Mouse (Mus musculus) bone marrow macrophage, adult 2 months (primary cell): ENCODE measurements around the gene Pck1. TPM values are rescaled to one million over a fixed set of nuclear protein-coding genes. Genes with fewer than 3 reads are reported as not detected.

ENCODE experiments used
- H3K27ac ChIP-seq: 2 replicates; pipeline ENCODE4 v1.5.1; 2012; ENCODE audit warnings: low read depth, low read length; ENCODE audit not compliant: insufficient read depth
- H3K4me1 ChIP-seq: 2 replicates; pipeline ENCODE4 v1.6.1; 2012; ENCODE audit warnings: low read length; ENCODE audit not compliant: control insufficient read depth, insufficient read depth
- H3K4me3 ChIP-seq: 2 replicates; pipeline ENCODE4 v1.5.1; 2012; ENCODE audit warnings: mild to moderate bottlenecking, low read length, moderate library complexity; ENCODE audit not compliant: insufficient read depth
- CTCF ChIP-seq: IDR thresholded peaks from 2 replicates; pipeline ENCODE4 v1.5.1; 2012; ENCODE audit warnings: low read depth, mild to moderate bottlenecking, low read length, moderate library complexity
- POLR2A ChIP-seq: IDR thresholded peaks from 2 replicates; pipeline ENCODE4 v1.6.1; 2012; ENCODE audit warnings: mild to moderate bottlenecking, low read depth, low read length, borderline replicate concordance
- polyA plus RNA-seq: library from polyadenylated mRNA; stranded (reverse); fragments of >200 nt; gene quantifications from 2 replicates; pipeline ENCODE4 v1.2.4, GENCODE M21; 2012; ENCODE audit not compliant: missing spikeins, insufficient read depth, insufficient read length

Pck1 gene
- polyA plus RNA-seq, 1 experiment, result 0.58 TPM

DNA sequence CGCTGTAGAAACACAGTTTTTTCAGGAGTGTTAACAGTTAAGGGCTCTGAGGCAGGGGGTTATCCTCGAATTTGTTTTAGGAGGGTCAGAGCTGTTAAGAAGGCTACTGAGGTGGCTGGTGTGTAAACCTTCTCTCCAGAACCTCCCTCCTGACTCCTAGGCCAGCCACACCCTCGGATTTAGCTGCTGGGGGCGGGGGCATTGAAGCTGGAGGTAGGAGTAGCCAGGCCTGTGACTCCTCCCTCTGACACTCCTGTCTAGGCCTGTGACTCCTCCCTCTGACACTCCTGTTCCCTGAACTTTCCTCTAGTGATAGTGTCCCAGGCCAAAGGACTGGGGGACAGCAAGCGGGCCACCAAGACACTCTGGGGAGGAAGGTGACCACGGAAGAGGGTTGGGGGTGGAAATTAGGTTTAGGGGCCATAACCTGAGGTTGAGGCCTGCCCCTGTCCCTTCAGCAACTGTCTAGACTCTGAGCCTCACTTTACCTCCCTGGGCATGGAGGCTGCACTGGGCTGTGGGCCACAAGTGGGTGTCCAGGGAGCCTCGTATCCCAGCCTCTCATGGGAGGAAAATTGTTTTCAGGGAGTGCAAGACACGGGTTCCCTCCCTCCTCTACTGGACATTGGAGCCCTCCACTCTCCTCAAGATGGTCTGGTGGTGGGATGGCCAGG is 34.5 kb downstream of the Pck1 start:
- no peak overlapping the region for H3K27ac ChIP-seq

DNA sequence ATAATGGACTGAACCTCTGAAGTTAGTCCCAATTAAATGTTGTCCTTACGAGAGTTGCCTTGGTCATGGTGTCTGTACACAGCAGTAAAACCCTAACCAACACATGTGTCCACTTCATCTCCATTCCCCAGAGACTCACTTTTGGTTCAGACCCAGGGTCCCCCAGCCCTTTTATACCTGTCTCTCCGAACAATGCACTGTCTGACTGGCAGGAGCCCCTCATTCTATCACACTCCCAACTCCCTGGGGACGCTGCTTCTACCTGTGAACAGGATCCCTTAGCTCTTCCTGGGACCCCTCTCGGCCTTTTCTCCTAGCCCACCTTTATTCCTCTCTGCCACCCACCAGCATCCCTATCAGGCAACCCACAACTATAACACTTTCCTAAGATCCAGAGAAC is 41.9 kb downstream of the Pck1 start:
- TF ChIP-seq POLR2A (no peak), CTCF (no peak)
- Histone ChIP-seq H3K27ac (no peak overlapping the region), H3K4me1 (no peaks in the 10 kb centered on the region)

More for the DNA sequence above, 34.5 kb downstream of the Pck1 start:
- Histone ChIP-seq H3K4me3 (no peak overlapping the region), H3K4me1 (no peaks in the 10 kb centered on the region)
- TF ChIP-seq CTCF (no peak), POLR2A (no peak)

DNA sequence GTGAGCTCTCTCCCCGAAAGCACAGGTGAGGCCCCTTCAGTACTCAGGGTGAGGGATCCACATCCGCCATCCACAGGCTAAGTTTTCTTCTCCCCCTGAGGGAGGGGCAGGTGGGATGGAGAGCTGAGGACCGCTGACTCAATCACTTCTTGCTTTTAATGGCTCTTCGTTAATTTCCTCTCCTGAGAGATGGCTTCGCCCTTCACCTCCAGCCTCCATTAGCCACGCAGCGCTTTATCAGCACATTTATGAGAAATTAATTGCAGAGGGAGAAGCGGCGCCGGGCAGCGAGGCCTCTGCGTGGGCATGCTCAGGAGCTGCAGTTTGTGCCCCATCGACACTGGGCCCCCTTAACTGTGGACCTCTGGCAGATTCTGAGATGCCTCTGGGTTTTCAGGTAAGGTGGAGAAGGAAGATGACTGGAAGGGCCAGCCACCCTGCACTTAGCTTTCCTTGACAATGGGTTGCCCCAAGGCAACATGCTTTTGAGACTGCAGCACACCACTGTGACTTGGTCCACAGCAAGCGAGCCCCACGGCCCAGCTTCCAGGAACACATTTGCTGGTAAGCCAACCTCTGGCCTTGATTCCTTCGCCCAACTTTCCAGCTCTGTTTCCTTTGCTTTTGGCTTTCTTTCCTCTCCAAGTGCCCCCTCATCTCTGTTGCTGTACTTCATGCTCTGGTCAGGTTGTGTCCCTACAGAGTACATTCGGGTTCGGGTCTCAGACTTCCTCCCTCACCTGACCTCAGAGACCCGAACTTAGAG is 50.3 kb downstream of the Pck1 start:
- TF ChIP-seq CTCF (no peak), POLR2A (no peak)
- no peaks in the 10 kb centered on the region for H3K4me1 ChIP-seq
- no peak overlapping the region for H3K4me3 ChIP-seq
- H3K27ac ChIP-seq, result no peak overlapping the region

More for the DNA sequence above, 41.9 kb downstream of the Pck1 start:
- no peak overlapping the region for H3K4me3 ChIP-seq

DNA sequence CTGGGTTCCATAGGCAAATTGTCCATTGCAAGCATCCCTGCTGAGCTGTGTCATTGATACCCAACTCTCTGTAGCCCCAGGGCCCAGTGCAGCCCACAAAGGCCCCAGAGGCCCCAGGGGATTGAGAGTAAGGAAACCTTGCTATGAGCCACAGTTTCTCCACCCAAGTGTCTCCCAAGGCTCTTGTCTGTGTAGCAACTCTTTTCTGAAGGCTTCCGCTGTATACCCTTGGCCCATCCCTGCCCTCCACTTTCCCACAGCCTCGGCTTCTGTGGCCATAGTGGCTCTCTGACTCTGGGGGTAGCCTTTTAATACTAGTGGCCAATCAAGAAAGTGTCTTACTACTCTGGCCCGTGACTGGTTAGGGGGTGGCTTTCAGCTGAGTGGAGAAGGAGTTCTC is 50.9 kb downstream of the Pck1 start:
- H3K4me1 ChIP-seq, result no peaks in the 10 kb centered on the region
- no peak for TF ChIP-seq POLR2A
- no peak for TF ChIP-seq CTCF
- no peak overlapping the region for H3K4me3 ChIP-seq

DNA sequence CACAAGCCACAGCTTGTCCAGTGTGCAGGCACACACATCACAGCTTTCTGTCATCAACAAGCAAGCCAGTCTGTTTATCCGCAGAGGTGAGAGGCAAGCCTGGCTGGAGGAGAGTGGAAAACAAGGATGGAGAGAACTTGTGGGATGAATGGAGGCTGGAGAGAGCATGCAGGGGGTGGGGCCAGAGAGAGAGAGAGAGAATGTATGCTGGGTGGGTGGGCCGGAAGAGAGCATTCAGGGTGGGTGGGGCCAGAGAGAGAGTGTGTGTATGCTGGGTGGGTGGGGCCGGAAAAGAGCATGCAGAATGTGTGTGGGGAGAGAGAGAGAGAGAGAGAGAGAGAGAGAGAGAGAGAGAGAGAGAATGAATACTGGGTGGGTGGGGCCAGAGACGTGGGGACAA is 51.8 kb downstream of the Pck1 start:
- Histone ChIP-seq H3K4me1 (no peaks in the 10 kb centered on the region), H3K4me3 (no peak overlapping the region), H3K27ac (no peak overlapping the region)
- TF ChIP-seq POLR2A (no peak), CTCF (no peak)

More for the DNA sequence above, 50.9 kb downstream of the Pck1 start:
- no peak overlapping the region for H3K27ac ChIP-seq

DNA sequence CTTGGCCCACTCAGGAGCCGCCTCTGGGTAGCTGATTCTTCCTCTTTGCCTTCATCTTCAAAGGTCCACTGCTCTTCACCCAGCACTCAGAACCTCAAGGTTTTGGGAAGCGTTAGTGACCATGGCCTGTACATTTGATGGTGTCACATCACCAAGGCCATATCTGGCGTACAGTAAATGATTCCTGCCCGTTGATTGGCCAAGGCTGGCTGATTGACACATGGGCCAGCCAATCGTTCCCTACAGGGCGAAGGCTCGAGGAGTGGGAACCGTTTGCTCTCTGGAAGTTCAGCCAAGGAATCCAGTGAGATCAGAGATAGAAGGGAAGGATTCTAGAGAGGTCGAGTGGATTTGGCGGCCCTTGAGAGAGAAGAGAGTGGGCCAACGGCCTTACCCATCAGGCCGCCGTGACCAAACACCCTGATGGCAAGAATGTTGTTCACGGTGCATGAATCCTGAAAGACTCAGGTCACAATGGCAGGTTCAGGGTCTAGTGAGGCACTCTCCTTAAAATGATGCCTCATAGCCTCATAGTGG is 52.8 kb downstream of the Pck1 start:
- no peaks in the 10 kb centered on the region for H3K4me1 ChIP-seq
- TF ChIP-seq CTCF (no peak), POLR2A (no peak)

DNA sequence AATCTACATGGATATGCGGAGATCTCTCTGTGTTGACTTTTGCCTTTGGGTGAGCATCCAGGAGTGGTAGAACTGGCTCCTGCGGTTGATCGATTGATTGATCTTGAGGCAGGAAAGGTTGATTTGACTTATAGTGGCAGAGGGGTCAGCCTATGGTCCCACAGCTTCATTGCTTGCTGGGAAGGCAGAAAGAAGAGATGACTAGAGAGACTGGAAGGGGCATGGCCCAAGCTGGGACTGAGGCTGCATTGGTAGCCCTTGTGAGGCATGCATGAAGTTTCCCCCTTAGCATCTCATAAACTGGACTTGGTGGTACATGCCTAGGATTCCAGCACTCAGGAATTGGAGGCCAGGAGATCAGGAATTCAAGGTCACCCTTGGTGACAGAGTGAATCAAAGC is 54.2 kb downstream of the Pck1 start:
- TF ChIP-seq POLR2A (no peak), CTCF (no peak)
- Histone ChIP-seq H3K4me3 (no peak overlapping the region), H3K4me1 (no peaks in the 10 kb centered on the region), H3K27ac (no peak overlapping the region)

More for the DNA sequence above, 52.8 kb downstream of the Pck1 start:
- H3K4me3 ChIP-seq, result no peak overlapping the region
- no peak overlapping the region for H3K27ac ChIP-seq

Other genes with a start within 250 kb of the Pck1 start
- gene Bmp7, start 212.7 kb upstream of the Pck1 start, polyA plus RNA-seq, result not detected in 2 replicates
- not detected in 2 replicates for gene Spo11, start 175.3 kb upstream of the Pck1 start, polyA plus RNA-seq
- 28.4 and 30.4 TPM in 2 replicates for gene Rae1, start 152.9 kb upstream of the Pck1 start, polyA plus RNA-seq
- gene Rbm38, start 132.6 kb upstream of the Pck1 start, polyA plus RNA-seq, result 14.6 and 16.3 TPM in 2 replicates
- not detected in 2 replicates for gene Ctcfl, start 33.5 kb upstream of the Pck1 start, polyA plus RNA-seq
- 58.1 and 68.4 TPM in 2 replicates for gene Zbp1, start 65.9 kb downstream of the Pck1 start, polyA plus RNA-seq
- 0.35 and 1.5 TPM in 2 replicates for gene Pmepa1, start 123.5 kb downstream of the Pck1 start, polyA plus RNA-seq